Mouse (Mus musculus): Measurements from ENCODE around the gene Arhgap24.
"Not testable (repeated sequence)": the region's sequence is repeated elsewhere in the genome, so short reads cannot be mapped to it uniquely, and the experiment has no call there.

Gene Arhgap24

GRCm38 (mm10) chr5:102874605-102875298 lies 393.6 kb downstream of the Arhgap24 start:
- peak; percentile 83 for DNase-seq (ENCODE audit: low read depth, low spot score)

GRCm38 (mm10) chr5:102875628-102876027 lies 394.4 kb downstream of the Arhgap24 start:
- DNase-seq (ENCODE audit: low read depth, low spot score) = no peak

DNA sequence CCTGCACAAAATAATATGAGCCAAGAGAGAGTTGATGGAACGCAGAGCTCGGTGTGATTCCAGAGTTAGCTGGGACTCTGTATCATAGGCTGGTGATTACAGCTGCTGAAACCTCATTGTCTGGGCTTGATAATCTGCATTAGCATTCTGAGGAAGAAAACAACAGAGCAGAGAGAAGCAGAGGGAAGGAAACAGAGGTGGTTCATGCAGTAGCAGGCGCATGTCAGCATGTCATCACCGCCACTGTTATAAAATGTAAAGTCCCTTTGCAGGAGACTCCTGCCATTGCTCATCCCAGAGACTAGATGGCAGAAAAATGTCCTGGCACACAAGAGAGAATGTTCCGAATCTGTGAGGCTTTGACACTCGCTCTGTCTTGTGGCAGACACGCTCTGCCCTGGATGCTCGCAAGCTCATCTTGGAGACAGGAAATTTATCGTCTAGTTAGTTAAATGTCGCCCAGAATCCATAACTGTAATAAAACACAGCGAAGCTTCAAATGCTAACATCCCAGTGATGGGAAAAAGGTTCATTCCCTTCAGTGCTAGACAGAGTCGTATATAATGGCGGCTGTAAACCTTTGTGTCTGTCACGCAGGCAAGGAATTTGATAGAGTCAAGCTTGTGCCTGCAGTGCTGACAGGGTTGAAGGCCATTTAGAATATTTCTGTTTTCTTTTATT lies 407.4 kb downstream of the Arhgap24 start:
- no peak for DNase-seq (ENCODE audit: low read depth, low spot score)

DNA sequence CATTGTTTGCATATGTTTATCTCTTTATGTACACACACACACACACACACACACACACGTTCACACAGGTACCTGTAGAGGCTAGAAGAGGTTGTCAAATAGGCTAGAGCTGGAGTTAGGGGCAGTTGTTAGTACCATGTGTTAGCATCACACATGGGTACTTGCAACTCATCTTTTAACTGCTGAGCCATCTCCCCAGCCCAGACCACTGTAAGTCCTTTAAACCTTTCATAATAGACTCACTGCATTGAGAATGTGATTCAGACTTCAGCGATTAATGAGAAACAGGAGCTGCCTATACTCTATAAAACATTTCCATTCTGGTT lies 407.9 kb downstream of the Arhgap24 start:
- no peak for DNase-seq (ENCODE audit: low read depth, low spot score)

GRCm38 (mm10) chr5:102892226-102892625 lies 411.0 kb downstream of the Arhgap24 start:
- DNase-seq (ENCODE audit: low read depth, low spot score) = no peak

DNA sequence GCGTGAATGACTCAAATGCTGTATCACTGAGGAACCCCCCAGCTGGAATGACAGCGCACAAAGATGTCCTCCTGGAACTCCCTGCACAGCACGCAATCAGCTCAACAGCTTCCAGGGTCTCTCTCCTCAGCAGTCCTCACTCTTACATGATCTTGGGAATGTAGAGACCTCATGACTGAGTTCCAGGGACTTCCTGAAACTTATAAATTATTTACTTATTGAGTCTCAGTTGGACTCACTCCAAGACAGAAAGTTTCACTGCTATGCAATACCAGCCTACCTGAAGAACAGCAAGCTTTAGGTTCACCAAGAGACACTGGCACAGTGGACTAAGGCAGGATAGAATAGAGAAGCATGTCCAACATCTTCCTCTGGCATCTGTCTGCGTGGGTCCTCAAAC lies 417.1 kb downstream of the Arhgap24 start:
- no peak for DNase-seq (ENCODE audit: low read depth, low spot score)

GRCm38 (mm10) chr5:102899680-102900215 lies 418.6 kb downstream of the Arhgap24 start:
- DNase-seq (ENCODE audit: low read depth, low spot score) = no peak

GRCm38 (mm10) chr5:102901176-102901575 lies 420.0 kb downstream of the Arhgap24 start:
- peak; percentile 3 for DNase-seq (ENCODE audit: low read depth, low spot score)

DNA sequence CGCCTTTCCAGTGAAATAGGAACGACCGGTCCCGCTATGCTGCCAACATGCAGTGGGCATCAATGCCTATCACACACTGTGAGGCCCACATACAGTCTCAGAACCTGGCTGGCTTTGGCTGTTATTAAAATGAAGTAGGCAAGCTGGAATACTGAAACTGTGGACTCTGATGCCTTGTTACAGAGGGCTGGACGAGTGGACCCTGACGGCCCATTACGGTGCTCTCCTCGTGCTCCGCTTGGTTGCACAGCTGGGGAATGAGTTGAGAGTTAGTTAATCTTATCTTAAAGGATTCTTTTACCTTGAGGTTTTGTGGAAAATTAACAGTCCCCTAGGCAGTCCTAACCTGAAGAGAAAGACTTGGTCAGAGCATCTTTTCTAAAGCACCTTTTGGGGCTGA lies 422.3 kb downstream of the Arhgap24 start:
- DNase-seq (ENCODE audit: low read depth, low spot score) = no peak

DNA sequence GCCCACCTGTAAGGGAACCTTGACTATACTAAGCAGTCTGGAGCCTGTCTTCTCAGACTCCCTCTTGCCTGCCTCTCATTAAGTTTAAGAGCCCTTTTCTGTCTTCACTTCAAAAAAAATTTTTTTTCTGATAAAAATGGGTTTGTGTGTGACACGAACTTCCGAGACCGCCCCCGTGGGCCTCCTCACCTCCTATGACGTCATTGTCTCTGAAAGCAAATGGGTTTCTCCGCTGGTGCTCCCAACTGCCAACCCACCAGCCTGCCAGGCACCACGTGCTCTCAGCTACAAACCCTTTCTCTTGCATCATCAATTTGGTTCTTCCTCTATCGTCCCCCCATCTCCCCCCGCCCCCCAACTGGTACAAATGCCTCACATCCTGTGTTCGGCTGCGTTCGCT lies 422.9 kb downstream of the Arhgap24 start:
- DNase-seq (ENCODE audit: low read depth, low spot score) = no peak

DNA sequence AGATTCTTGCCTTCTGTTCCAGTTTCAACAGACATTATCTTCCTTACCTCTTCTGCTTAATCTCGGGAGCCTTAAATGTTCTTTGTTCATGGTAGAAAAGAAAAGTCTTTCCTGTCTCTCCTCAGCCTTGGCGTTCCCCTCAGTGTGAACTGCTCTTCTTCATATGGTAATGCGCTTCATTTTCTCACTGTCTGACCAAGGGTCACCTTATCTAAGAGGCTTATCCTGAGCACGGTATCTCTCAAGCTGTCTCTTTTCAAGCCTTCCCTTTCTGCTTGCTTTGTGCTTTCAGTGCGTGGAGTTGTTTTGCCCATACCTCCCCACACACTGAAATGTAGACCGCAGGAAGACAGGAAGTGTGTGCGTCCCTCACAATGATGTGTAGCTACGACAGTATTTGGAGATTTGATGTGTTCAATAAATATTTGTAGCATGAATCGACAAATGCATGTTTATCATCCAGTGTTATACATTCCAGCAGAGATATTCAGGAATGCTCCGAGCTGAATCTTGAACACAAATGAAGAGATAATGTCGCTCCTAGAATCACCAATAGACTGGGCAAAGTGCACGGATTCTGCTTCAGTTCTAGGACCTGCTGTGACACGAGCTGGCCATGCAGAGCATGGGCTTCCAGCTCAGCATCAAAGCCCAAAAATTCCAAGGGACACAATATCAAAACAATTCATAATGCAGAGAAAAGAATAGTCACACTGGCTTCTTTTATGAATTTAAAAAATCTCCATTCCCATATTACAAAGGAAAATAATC lies 424.4 kb downstream of the Arhgap24 start:
- DNase-seq (ENCODE audit: low read depth, low spot score) = no peak

DNA sequence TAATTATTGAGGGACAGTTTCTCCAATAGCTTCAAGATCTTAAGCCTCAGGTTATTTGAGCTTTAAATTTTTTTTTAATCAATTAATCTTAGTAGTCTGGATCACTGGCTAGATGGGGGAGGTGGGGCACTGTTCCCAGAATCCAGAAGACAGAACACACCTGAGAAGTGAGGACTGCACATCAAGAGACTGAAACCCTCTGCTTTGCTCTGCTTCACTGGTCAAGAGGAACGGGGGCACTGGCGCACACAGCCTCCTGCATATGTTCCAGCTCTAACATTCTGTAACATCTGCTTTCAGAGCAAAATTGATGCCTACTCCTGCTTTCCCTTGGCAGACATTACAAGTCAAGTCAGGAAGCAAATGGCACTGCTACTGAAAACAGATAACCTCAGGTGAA lies 439.0 kb downstream of the Arhgap24 start:
- no peak for DNase-seq (ENCODE audit: low read depth, low spot score)

DNA sequence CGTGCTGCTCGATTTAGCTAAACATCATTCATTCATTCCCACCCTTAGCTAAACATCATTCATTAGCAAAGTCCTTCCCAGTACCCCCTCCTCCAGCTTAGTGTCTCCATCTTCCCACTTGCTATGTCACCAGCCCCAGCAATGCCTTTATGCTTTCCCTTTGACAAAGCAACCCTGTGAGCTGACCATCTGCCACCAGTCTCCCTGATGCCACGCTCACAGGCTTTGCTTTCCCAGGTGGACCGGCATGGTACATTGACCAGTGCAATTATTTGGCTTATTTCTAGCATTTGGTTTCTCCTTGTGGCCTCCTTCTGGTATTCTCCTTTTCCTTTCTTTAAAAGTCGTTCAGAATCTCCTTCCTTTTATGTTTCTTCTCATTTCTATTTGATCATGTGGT lies 445.6 kb downstream of the Arhgap24 start:
- no peak for DNase-seq (ENCODE audit: low read depth, low spot score)

GRCm38 (mm10) chr5:102930161-102930560 lies 449.0 kb downstream of the Arhgap24 start:
- DNase-seq (ENCODE audit: low read depth, low spot score) = no peak

- not testable (repeated sequence) for DNase-seq (ENCODE audit: low read depth, low spot score)
Observed at GRCm38 (mm10) chr5:102943864-102944630, 462.9 kb downstream of the Arhgap24 start.

GRCm38 (mm10) chr5:102946625-102947024 lies 465.4 kb downstream of the Arhgap24 start:
- no peak for DNase-seq (ENCODE audit: low read depth, low spot score)

GRCm38 (mm10) chr5:102947061-102947711 lies 466.0 kb downstream of the Arhgap24 start:
- no peak for DNase-seq (ENCODE audit: low read depth, low spot score)
